Comparison of ENCODE assay signal across 28 mouse cellular contexts in genomic region chr9:108260526-108260925, GRCm38 (mm10). TPM values are rescaled to one million over a fixed set of nuclear protein-coding genes. Genes with fewer than 3 reads are reported as not detected.
DNase-seq lines count a peak whose midpoint lies in the region; ATAC-seq and TF ChIP-seq lines count a peak whose summit lies in the region.
"Had no signal": no experiment of that assay in that cellular context is flagged by ENCODE, and none has a peak within 500 bp of the region (broad histone marks: within the 10 kb centered on the region; RNA-seq: fewer than 3 reads in every experiment).

No protein-coding gene starts in this region.

- no peaks in the 10 kb centered on the region for H3K9me3 ChIP-seq in heart, embryonic 12.5 days (replicated peaks)
- no peaks in the 10 kb centered on the region for H3K9me3 ChIP-seq in heart, embryonic 10.5 days
- H3K9me3 ChIP-seq in kidney, embryonic 15.5 days (replicated peaks): no peaks in the 10 kb centered on the region
- H3K9me3 ChIP-seq: embryonic facial prominence, embryonic 13.5 days; forebrain, embryonic 10.5 days; forebrain, embryonic 15.5 days; liver, embryonic 15.5 days; neural tube, embryonic 12.5 days had no signal

- intact Hi-C loops in gastrocnemius, adult 2 months (cut with DNase I): loop anchor here (5.0 kb wide), 1 partner anchor 38 kb away; no protein-coding TSS in a partner anchor

- ATAC-seq in heart, embryonic 12.5 days (ENCODE audit: insufficient number of reproducible peaks, low FRiP score): no peak
- no peak for ATAC-seq in kidney, embryonic 15.5 days (replicated peaks; ENCODE audit: low FRiP score)
- ATAC-seq: forebrain, embryonic 15.5 days; hindbrain, embryonic 16.5 days; midbrain, embryonic 16.5 days had no signal

- H3K27me3 ChIP-seq in heart, embryonic 12.5 days (replicated peaks): no peaks in the 10 kb centered on the region
- H3K27me3 ChIP-seq in heart, embryonic 10.5 days (ENCODE audit: insufficient read depth, poor library complexity, severe bottlenecking): no peaks in the 10 kb centered on the region
- H3K27me3 ChIP-seq in kidney, embryonic 15.5 days: no peaks in the 10 kb centered on the region
- H3K27me3 ChIP-seq: embryonic facial prominence, embryonic 13.5 days; forebrain, embryonic 15.5 days; neural tube, embryonic 12.5 days had no signal

- no peak for TF ChIP-seq POLR2A in bone marrow macrophage, adult 2 months (IDR thresholded peaks at IDR 0.05; ENCODE audit: borderline replicate concordance, low read depth, low read length)

- peaks cover 63% of the 10 kb centered on the region for H3K4me1 ChIP-seq in heart, embryonic 12.5 days (replicated peaks)
- H3K4me1 ChIP-seq in heart, embryonic 10.5 days: peaks cover 61% of the 10 kb centered on the region
- H3K4me1 ChIP-seq in kidney, embryonic 15.5 days: peaks cover 36% of the 10 kb centered on the region
- H3K4me1 ChIP-seq in bone marrow macrophage, adult 2 months (ENCODE audit: control insufficient read depth, insufficient read depth, low read length): peaks cover 59% of the 10 kb centered on the region

- peak overlapping the region; percentile 96 for H3K4me3 ChIP-seq in gastrocnemius, adult 2 months
- no peak overlapping the region for H3K4me3 ChIP-seq in heart, embryonic 12.5 days
- no peak overlapping the region for H3K4me3 ChIP-seq in heart, embryonic 10.5 days
- 0 out of 2 replicates have a peak overlapping the region, but pooled peaks have one; percentile 99 for H3K4me3 ChIP-seq in kidney, embryonic 15.5 days (replicated peaks)
- H3K4me3 ChIP-seq in bone marrow macrophage, adult 2 months (ENCODE audit: insufficient read depth, low read length): no peak overlapping the region
- H3K4me3 ChIP-seq: embryonic facial prominence, embryonic 13.5 days; forebrain, embryonic 10.5 days; forebrain, embryonic 15.5 days; liver, embryonic 15.5 days; neural tube, embryonic 12.5 days had no signal

- 46% methylated on average over 4 of the region's 4 CpGs for WGBS in heart, embryonic 12.5 days
- WGBS in heart, embryonic 10.5 days: 48% methylated on average over 4 of the region's 4 CpGs
- 86% methylated on average over 4 of the region's 4 CpGs for WGBS in kidney, embryonic 15.5 days

- peak overlapping the region; percentile 99 for H3K27ac ChIP-seq in gastrocnemius, adult 2 months
- peak overlapping the region; percentile 69 for H3K27ac ChIP-seq in heart, embryonic 12.5 days (ENCODE audit: poor library complexity, severe bottlenecking)
- no peak overlapping the region for H3K27ac ChIP-seq in heart, embryonic 10.5 days
- no peak overlapping the region for H3K27ac ChIP-seq in kidney, embryonic 15.5 days
- peak overlapping the region; percentile 82 for H3K27ac ChIP-seq in bone marrow macrophage, adult 2 months (ENCODE audit: insufficient read depth, low read depth, low read length)
- H3K27ac ChIP-seq: embryonic facial prominence, embryonic 13.5 days; forebrain, embryonic 10.5 days; forebrain, embryonic 15.5 days; liver, embryonic 15.5 days; neural tube, embryonic 12.5 days; stomach, postnatal 0 days had no signal

- H3K4me2 ChIP-seq in heart, embryonic 12.5 days: peak overlapping the region; percentile 33; the same call in 1 of the 2 replicates
- 0 out of 2 replicates have a peak overlapping the region, but pooled peaks have one; percentile 74 for H3K4me2 ChIP-seq in kidney, embryonic 15.5 days
- H3K4me2 ChIP-seq: embryonic facial prominence, embryonic 13.5 days; forebrain, embryonic 15.5 days; liver, embryonic 15.5 days; lung, embryonic 14.5 days; midbrain, embryonic 11.5 days; neural tube, embryonic 12.5 days had no signal

- TF ChIP-seq CTCF in gastrocnemius, adult 2 months (IDR thresholded peaks at IDR 0.05): no peak
- no peak for TF ChIP-seq CTCF in bone marrow macrophage, adult 2 months (IDR thresholded peaks at IDR 0.05; ENCODE audit: low read depth, low read length)

- 0 out of 2 replicates have a peak overlapping the region, but pooled peaks have one; percentile 31 for H3K9ac ChIP-seq in heart, embryonic 12.5 days
- H3K9ac ChIP-seq in kidney, embryonic 15.5 days: no peak overlapping the region
- H3K9ac ChIP-seq: embryonic facial prominence, embryonic 13.5 days; forebrain, embryonic 15.5 days; liver, embryonic 15.5 days; lung, embryonic 14.5 days; neural tube, embryonic 12.5 days had no signal

- H3K36me3 ChIP-seq in heart, embryonic 12.5 days: peaks cover 4% of the 10 kb centered on the region; the same call in 1 of the 2 replicates
- peaks cover 9% of the 10 kb centered on the region for H3K36me3 ChIP-seq in heart, embryonic 10.5 days
- no peaks in the 10 kb centered on the region for H3K36me3 ChIP-seq in kidney, embryonic 15.5 days
- H3K36me3 ChIP-seq: embryonic facial prominence, embryonic 13.5 days; forebrain, embryonic 15.5 days; liver, embryonic 15.5 days; neural tube, embryonic 12.5 days had no signal

- DNase-seq in gastrocnemius, adult 2 months: no peak
- no peak for DNase-seq in gastrocnemius, adult 8-10 months (ENCODE audit: low spot score in 2 of 2)
- DNase-seq in heart, embryonic 10.5 days (ENCODE audit: low spot score): no peak
- DNase-seq in kidney, postnatal 14 days: no peak
- DNase-seq in retina, embryonic 14.5 days (ENCODE audit: low spot score): no peak
- DNase-seq: adrenal gland, adult 8-10 months; cerebellum, adult 11 months; cerebellum, adult 9-10 months; layer of hippocampus, postnatal 36 days; left cerebral cortex, postnatal 4 days; liver; lung, embryonic 14.5 days; lung, postnatal 36 days; right cerebral cortex, postnatal 4 days; thymus, adult 18-20 months; thymus, postnatal 25 days had no signal

RNA-seq across cellular contexts. Expression of gene Dag1, which starts 3.2 kb away (rescaled TPM):
- total RNA-seq in gastrocnemius, adult 2 months (2021): 100 to 1,000 TPM; 170 to 229 TPM
- total RNA-seq in gastrocnemius, adult 8-10 months (2022): 100 to 1,000 TPM; 159 to 203 (median 172) TPM
- polyA plus RNA-seq in heart, embryonic 12.5 days (2016; fragmentation: Nextera tagmentation; extraction: Ambion mirVana): 188 and 200 TPM in 2 replicates
- polyA plus RNA-seq in heart, embryonic 10.5 days (2016; fragmentation: Nextera tagmentation; extraction: Ambion mirVana): 128 and 197 TPM in 2 replicates
- polyA plus RNA-seq in kidney, embryonic 15.5 days (2015; fragmentation: Nextera tagmentation; extraction: Ambion mirVana): 141 and 147 TPM in 2 replicates
- 34.5 and 37.5 TPM in 2 replicates for polyA plus RNA-seq in bone marrow macrophage, adult 2 months (2012; ENCODE audit: insufficient read depth, insufficient read length, missing spikeins)

RNA-seq across cellular contexts. Expression of gene Nicn1, which starts 29.7 kb away (rescaled TPM):
- total RNA-seq in gastrocnemius, adult 2 months (2021): 10 to 100 TPM in 1 of 2 experiments, 1 to 10 TPM in 1; 9.3 to 11.9 TPM
- 10 to 100 TPM in 3 of 4 experiments, 1 to 10 TPM in 1; 8.0 to 13.5 (median 12.4) TPM for total RNA-seq in gastrocnemius, adult 8-10 months (2022)
- polyA plus RNA-seq in heart, embryonic 12.5 days (2016; fragmentation: Nextera tagmentation; extraction: Ambion mirVana): 22.5 and 22.6 TPM in 2 replicates
- 21.4 and 24.2 TPM in 2 replicates for polyA plus RNA-seq in heart, embryonic 10.5 days (2016; fragmentation: Nextera tagmentation; extraction: Ambion mirVana)
- polyA plus RNA-seq in kidney, embryonic 15.5 days (2015; fragmentation: Nextera tagmentation; extraction: Ambion mirVana): 31.3 and 41.0 TPM in 2 replicates
- polyA plus RNA-seq in bone marrow macrophage, adult 2 months (2012; ENCODE audit: insufficient read depth, insufficient read length, missing spikeins): 13.5 and 15.3 TPM in 2 replicates

RNA-seq across cellular contexts. Expression of gene Amt, which starts 36.1 kb away (rescaled TPM):
- total RNA-seq in gastrocnemius, adult 2 months (2021): 1 to 10 TPM; 1.0 to 1.4 TPM
- 1 to 10 TPM in 1 of 4 experiments, under 1 TPM in 3; 0.32 to 1.3 (median 0.54) TPM for total RNA-seq in gastrocnemius, adult 8-10 months (2022)
- polyA plus RNA-seq in heart, embryonic 12.5 days (2016; fragmentation: Nextera tagmentation; extraction: Ambion mirVana): 11.7 and 13.3 TPM in 2 replicates
- 15.3 and 16.1 TPM in 2 replicates for polyA plus RNA-seq in heart, embryonic 10.5 days (2016; fragmentation: Nextera tagmentation; extraction: Ambion mirVana)
- 35.9 and 38.0 TPM in 2 replicates for polyA plus RNA-seq in kidney, embryonic 15.5 days (2015; fragmentation: Nextera tagmentation; extraction: Ambion mirVana)
- 4.5 and 6.5 TPM in 2 replicates for polyA plus RNA-seq in bone marrow macrophage, adult 2 months (2012; ENCODE audit: insufficient read depth, insufficient read length, missing spikeins)

RNA-seq across cellular contexts. Expression of gene Rhoa, which starts 45.4 kb away (rescaled TPM):
- 100 to 1,000 TPM in 1 of 2 experiments, 10 to 100 TPM in 1; 95.0 to 122 TPM for total RNA-seq in gastrocnemius, adult 2 months (2021)
- 100 to 1,000 TPM in 2 of 4 experiments, 10 to 100 TPM in 2; 87.6 to 104 (median 99.6) TPM for total RNA-seq in gastrocnemius, adult 8-10 months (2022)
- 348 and 367 TPM in 2 replicates for polyA plus RNA-seq in heart, embryonic 12.5 days (2016; fragmentation: Nextera tagmentation; extraction: Ambion mirVana)
- 277 and 285 TPM in 2 replicates for polyA plus RNA-seq in heart, embryonic 10.5 days (2016; fragmentation: Nextera tagmentation; extraction: Ambion mirVana)
- polyA plus RNA-seq in kidney, embryonic 15.5 days (2015; fragmentation: Nextera tagmentation; extraction: Ambion mirVana): 462 and 484 TPM in 2 replicates
- 499 and 511 TPM in 2 replicates for polyA plus RNA-seq in bone marrow macrophage, adult 2 months (2012; ENCODE audit: insufficient read depth, insufficient read length, missing spikeins)

RNA-seq across cellular contexts. Expression of gene Tcta, which starts 45.4 kb away (rescaled TPM):
- total RNA-seq in gastrocnemius, adult 2 months (2021): 10 to 100 TPM; 27.0 to 35.1 TPM
- total RNA-seq in gastrocnemius, adult 8-10 months (2022): 10 to 100 TPM; 30.8 to 37.3 (median 34.3) TPM
- 31.2 and 35.3 TPM in 2 replicates for polyA plus RNA-seq in heart, embryonic 12.5 days (2016; fragmentation: Nextera tagmentation; extraction: Ambion mirVana)
- polyA plus RNA-seq in heart, embryonic 10.5 days (2016; fragmentation: Nextera tagmentation; extraction: Ambion mirVana): 28.2 and 30.3 TPM in 2 replicates
- 31.6 and 32.2 TPM in 2 replicates for polyA plus RNA-seq in kidney, embryonic 15.5 days (2015; fragmentation: Nextera tagmentation; extraction: Ambion mirVana)
- polyA plus RNA-seq in bone marrow macrophage, adult 2 months (2012; ENCODE audit: insufficient read depth, insufficient read length, missing spikeins): 10.5 and 11.2 TPM in 2 replicates

Comparison
In these comparisons a context has a peak if more than half of its experiments do, and no peak if none do; other contexts are left out.
1. H3K27ac ChIP-seq: peak in gastrocnemius, adult 2 months (single experiment), heart, embryonic 12.5 days (single experiment) and bone marrow macrophage, adult 2 months (single experiment); none in heart, embryonic 10.5 days (single experiment) and kidney, embryonic 15.5 days (single experiment).
2. H3K4me3 ChIP-seq: peak in gastrocnemius, adult 2 months (single experiment) and kidney, embryonic 15.5 days (single experiment); none in heart, embryonic 12.5 days (single experiment), heart, embryonic 10.5 days (single experiment) and bone marrow macrophage, adult 2 months (single experiment).